Mouse (Mus musculus): ENCODE results near the gene Gm17949. TPM values are rescaled to one million over a fixed set of nuclear protein-coding genes. Genes with fewer than 3 reads are reported as not detected.

Gm17949 gene
- polyA plus RNA-seq, 1 experiment from 2014 or later: 0.18 TPM

DNA sequence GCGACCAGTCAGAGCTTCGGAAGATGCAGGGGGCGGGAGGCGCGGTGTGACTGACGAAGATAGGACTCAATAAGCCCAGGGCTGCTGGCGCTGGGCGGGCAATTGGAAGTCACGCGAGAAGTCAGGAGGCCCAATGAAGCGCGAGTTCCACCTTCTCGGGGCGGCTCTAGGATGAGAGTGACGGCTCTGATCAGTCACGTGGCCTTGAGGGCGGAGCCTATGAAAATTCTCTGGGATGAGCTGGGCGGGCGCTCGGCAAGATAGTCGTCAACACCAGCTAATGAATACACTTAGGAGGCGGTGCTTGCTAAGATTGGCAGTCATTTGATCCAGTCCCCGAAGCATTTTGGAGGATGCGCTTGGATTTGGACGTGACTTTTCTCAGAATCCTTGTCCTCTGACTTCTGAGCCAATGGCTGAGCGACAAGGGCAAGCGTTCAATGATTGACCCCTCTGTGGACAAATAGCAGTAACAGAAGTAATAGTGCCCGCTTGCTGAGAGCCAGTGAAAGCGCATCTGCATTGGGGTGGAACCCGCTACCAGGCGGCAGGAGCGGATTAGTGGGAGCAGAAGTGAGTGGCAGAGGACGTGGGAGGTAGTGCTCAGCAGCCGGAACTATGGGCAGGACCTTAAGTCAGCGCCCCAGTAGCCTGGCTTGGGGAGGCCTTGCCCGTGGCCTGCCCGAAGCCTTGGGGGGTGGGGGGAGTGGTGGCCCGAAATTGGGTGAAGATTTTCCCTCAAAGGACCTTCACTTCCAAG is 20.6 kb downstream of the Gm17949 start:
- under 1% methylated on average over 38 of the region's 38 CpGs for WGBS (ENCODE audit: insufficient replicate concordance)
- H3K9ac ChIP-seq (replicated peaks): peak overlapping the region; percentile 64

DNA sequence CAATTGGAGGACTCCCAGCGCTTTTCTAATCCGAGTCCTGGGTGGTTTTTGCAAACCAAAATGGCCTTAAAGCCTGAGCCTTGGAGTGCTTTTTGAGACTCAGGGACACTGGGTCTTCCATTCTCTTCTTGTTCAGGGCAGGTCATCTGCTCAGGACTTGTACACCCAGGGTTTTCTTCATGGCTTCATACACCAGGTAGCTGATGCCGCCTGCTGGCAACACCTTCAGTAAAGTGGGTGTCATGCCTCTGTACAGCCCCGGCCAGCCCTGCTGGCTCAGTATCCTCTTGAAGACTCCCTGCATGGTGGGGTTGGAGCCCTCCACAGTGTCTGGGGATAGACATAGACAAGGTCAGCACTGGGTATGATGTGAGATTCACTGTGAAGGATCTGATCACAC is 21.6 kb downstream of the Gm17949 start:
- Histone ChIP-seq H3K4me1 (ENCODE audit: insufficient read depth) (peaks cover 22% of the 10 kb centered on the region), H3K27me3 (ENCODE audit: insufficient read depth, low read length) (no peaks in the 10 kb centered on the region), H3K36me3 (replicated peaks; ENCODE audit: insufficient read depth, low read length) (peaks cover 9% of the 10 kb centered on the region), H3K9me3 (ENCODE audit: low read length) (no peaks in the 10 kb centered on the region), H3K27ac (ENCODE audit: low read depth) (0 out of 2 replicates have a peak overlapping the region, but pooled peaks have one; percentile 91), H3K9ac (replicated peaks) (no peak overlapping the region), H3K4me2 (ENCODE audit: low read depth, low read length) (peak overlapping the region; percentile 82; the same call in 1 of the 2 replicates), H3K4me3 (ENCODE audit: low read depth, low read length) (no peak overlapping the region)
- no peak for TF ChIP-seq EP300 (IDR thresholded peaks at IDR 0.05; ENCODE audit: low read depth)
- peak; percentile 11; the same call in 1 of the 2 replicates for TF ChIP-seq CTCF (IDR thresholded peaks at IDR 0.05; ENCODE audit: low read depth)
- no peak for ATAC-seq
- WGBS (ENCODE audit: insufficient replicate concordance): 78% methylated on average over 4 of the region's 4 CpGs
- DNase-seq: no peak

More for the DNA sequence above, 20.6 kb downstream of the Gm17949 start:
- peak overlapping the region; percentile 87 for H3K4me2 ChIP-seq (ENCODE audit: low read depth, low read length)
- H3K36me3 ChIP-seq (replicated peaks; ENCODE audit: insufficient read depth, low read length): peaks cover 19% of the 10 kb centered on the region
- H3K4me3 ChIP-seq (ENCODE audit: low read depth, low read length): peak overlapping the region; percentile 72
- TF ChIP-seq EP300 (IDR thresholded peaks at IDR 0.05; ENCODE audit: low read depth) (0 out of 2 replicates have a peak, but pooled peaks have one; percentile 32), CTCF (IDR thresholded peaks at IDR 0.05; ENCODE audit: low read depth) (0 out of 2 replicates have a peak, but pooled peaks have one; percentile 13)
- H3K27ac ChIP-seq (ENCODE audit: low read depth): peak overlapping the region; percentile 91
- DNase-seq (peak; percentile 99), ATAC-seq (peak; percentile 89)
- peaks cover 22% of the 10 kb centered on the region for H3K4me1 ChIP-seq (ENCODE audit: insufficient read depth)
- no peaks in the 10 kb centered on the region for H3K9me3 ChIP-seq (ENCODE audit: low read length)
- H3K27me3 ChIP-seq (ENCODE audit: insufficient read depth, low read length): no peaks in the 10 kb centered on the region

DNA sequence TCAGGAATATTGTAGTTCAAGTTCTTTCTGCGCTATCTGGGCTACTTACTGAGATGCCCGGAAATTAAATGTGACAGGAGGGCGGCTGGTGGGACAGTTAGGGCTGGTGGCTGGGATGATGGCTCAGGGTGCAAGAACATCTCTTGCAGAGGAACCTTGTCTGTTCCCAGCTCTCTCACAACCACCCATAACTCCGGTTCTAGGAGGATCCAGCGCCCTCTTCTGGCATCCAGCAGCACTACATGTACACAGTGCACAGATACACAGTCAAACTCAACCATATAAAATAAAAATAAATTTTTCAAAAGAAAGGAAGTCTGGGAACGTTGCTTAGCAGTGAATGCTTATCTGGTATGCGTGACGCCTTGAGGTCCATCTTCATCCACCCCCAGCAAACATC is 27.7 kb downstream of the Gm17949 start:
- no peak overlapping the region for H3K4me2 ChIP-seq (ENCODE audit: low read depth, low read length)
- WGBS (ENCODE audit: insufficient replicate concordance): 40% methylated on average over 8 of the region's 8 CpGs
- no peak for TF ChIP-seq EP300 (IDR thresholded peaks at IDR 0.05; ENCODE audit: low read depth)
- peak; percentile 50 for TF ChIP-seq CTCF (IDR thresholded peaks at IDR 0.05; ENCODE audit: low read depth)
- H3K4me3 ChIP-seq (ENCODE audit: low read depth, low read length): no peak overlapping the region
- no peak overlapping the region for H3K27ac ChIP-seq (ENCODE audit: low read depth)
- no peaks in the 10 kb centered on the region for H3K36me3 ChIP-seq (replicated peaks; ENCODE audit: insufficient read depth, low read length)
- no peaks in the 10 kb centered on the region; the same call in 1 of the 2 replicates for H3K4me1 ChIP-seq (ENCODE audit: insufficient read depth)
- DNase-seq (no peak), ATAC-seq (no peak)
- H3K9me3 ChIP-seq (ENCODE audit: low read length): no peaks in the 10 kb centered on the region
- no peak overlapping the region for H3K9ac ChIP-seq (replicated peaks)
- H3K27me3 ChIP-seq (ENCODE audit: insufficient read depth, low read length): no peaks in the 10 kb centered on the region

DNA sequence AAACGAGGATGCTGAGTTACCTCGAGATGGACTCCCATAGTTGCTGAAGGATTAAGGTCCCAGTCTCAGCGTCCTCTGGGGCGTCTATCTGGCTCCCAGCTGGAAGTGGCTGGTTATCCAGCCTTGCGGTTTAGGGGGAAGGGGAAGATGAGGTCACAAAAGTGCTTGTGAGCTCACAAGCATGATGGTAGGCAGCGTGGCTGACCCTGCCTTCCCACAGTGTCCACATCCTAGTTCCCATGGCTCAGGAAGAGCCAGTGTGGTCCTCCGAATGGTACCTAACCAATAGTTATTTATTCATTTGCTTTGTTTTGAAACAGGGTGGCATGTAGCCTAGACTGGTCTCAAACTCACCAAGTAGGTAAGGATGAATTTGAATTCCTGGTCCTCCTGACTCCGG is 30.3 kb downstream of the Gm17949 start, which contains the start of gene Slc25a41:
Gene Slc25a41, minus strand, starts transcription at position 101 of the 400 bp plus-strand sequence.
- H3K27me3 ChIP-seq (ENCODE audit: insufficient read depth, low read length): no peaks in the 10 kb centered on the region
- TF ChIP-seq EP300 (IDR thresholded peaks at IDR 0.05; ENCODE audit: low read depth) (no peak), CTCF (IDR thresholded peaks at IDR 0.05; ENCODE audit: low read depth) (no peak)
- 74% methylated on average over 8 of the region's 8 CpGs for WGBS (ENCODE audit: insufficient replicate concordance)
- no peak within 1 kb of the TSS for H3K4me3 ChIP-seq (ENCODE audit: low read depth, low read length)
- H3K4me1 ChIP-seq (ENCODE audit: insufficient read depth): no peaks in the 10 kb centered on the region; the same call in 1 of the 2 replicates
- H3K27ac ChIP-seq (ENCODE audit: low read depth): no peak within 1 kb of the TSS
- H3K4me2 ChIP-seq (ENCODE audit: low read depth, low read length): no peak within 1 kb of the TSS
- H3K36me3 ChIP-seq (replicated peaks; ENCODE audit: insufficient read depth, low read length): 0 out of 2 replicates have a peak, but pooled peaks cover 3% of the 10 kb centered on the region
- no peak for ATAC-seq
- no peaks in the 10 kb centered on the region for H3K9me3 ChIP-seq (ENCODE audit: low read length)
- no peak for DNase-seq
- no peak within 1 kb of the TSS for H3K9ac ChIP-seq (replicated peaks)

DNA sequence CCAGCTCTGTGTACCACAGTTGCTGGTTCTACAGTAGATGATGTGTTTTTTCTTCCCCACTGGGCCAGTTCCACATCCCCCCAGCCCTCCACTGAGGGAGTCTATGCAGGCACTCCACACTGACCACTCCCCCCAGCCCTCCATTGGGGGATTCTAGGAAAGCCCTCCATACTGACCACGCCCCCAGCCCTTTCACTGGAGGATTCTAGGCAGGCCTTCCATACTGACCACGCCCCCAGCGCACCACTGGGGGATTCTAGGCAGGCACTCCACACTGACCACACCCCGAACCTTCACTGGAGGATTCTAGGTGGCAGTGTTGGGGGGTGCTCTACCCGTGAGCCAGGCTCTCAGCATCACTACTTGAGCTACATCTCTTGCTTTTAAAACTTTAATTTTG is 36.1 kb downstream of the Gm17949 start:
- 69% methylated on average over 5 of the region's 5 CpGs for WGBS (ENCODE audit: insufficient replicate concordance)
- H3K4me3 ChIP-seq (ENCODE audit: low read depth, low read length): no peak overlapping the region
- H3K9ac ChIP-seq (replicated peaks): no peak overlapping the region
- no peak for ATAC-seq
- no peaks in the 10 kb centered on the region for H3K4me1 ChIP-seq (ENCODE audit: insufficient read depth)
- H3K27me3 ChIP-seq (ENCODE audit: insufficient read depth, low read length): no peaks in the 10 kb centered on the region
- H3K36me3 ChIP-seq (replicated peaks; ENCODE audit: insufficient read depth, low read length): peaks cover 13% of the 10 kb centered on the region; the same call in 1 of the 2 replicates
- H3K9me3 ChIP-seq (ENCODE audit: low read length): no peaks in the 10 kb centered on the region
- no peak overlapping the region for H3K4me2 ChIP-seq (ENCODE audit: low read depth, low read length)
- TF ChIP-seq CTCF (IDR thresholded peaks at IDR 0.05; ENCODE audit: low read depth): no peak
- no peak for TF ChIP-seq EP300 (IDR thresholded peaks at IDR 0.05; ENCODE audit: low read depth)
- no peak for DNase-seq
- no peak overlapping the region for H3K27ac ChIP-seq (ENCODE audit: low read depth)

DNA sequence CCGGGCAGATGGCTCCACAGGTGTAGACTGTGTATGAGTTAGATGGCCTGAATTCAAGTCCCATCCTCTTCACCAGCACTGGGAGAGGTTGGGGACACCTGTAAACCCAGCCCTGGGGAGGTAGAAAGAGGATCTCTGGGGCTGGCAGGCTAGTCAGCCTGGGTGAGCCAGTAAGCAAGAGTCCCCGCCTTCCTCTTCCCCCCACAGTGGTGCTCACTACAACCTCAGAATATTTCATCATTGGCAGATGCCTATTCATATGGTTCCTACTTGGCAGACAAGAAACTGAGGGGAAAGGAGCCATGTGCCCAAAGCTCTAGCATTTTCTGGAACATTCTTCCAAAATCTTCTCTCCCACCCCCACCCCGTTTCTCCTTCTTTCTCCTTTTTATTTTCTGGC is 37.5 kb downstream of the Gm17949 start:
- TF ChIP-seq CTCF (IDR thresholded peaks at IDR 0.05; ENCODE audit: low read depth) (no peak), EP300 (IDR thresholded peaks at IDR 0.05; ENCODE audit: low read depth) (no peak)
- ATAC-seq: no peak
- H3K36me3 ChIP-seq (replicated peaks; ENCODE audit: insufficient read depth, low read length): peaks cover 26% of the 10 kb centered on the region
- 70% methylated on average over 3 of the region's 3 CpGs for WGBS (ENCODE audit: insufficient replicate concordance)
- no peak overlapping the region for H3K9ac ChIP-seq (replicated peaks)
- H3K27ac ChIP-seq (ENCODE audit: low read depth): no peak overlapping the region
- no peaks in the 10 kb centered on the region for H3K27me3 ChIP-seq (ENCODE audit: insufficient read depth, low read length)
- H3K9me3 ChIP-seq (ENCODE audit: low read length): no peaks in the 10 kb centered on the region
- no peak for DNase-seq
- no peak overlapping the region for H3K4me2 ChIP-seq (ENCODE audit: low read depth, low read length)
- H3K4me1 ChIP-seq (ENCODE audit: insufficient read depth): no peaks in the 10 kb centered on the region
- no peak overlapping the region for H3K4me3 ChIP-seq (ENCODE audit: low read depth, low read length)
